Mouse (Mus musculus): Measurements from ENCODE around the gene Aagab. TPM values are rescaled to one million over a fixed set of nuclear protein-coding genes. Genes with fewer than 3 reads are reported as not detected.
A peak's percentile ranks its signal among the peaks of the same experiment; 100 is the strongest.

The Aagab gene
- 30.7 and 44.4 TPM in 2 replicates for total RNA-seq (2017)

- ATAC-seq (replicated peaks; ENCODE audit: low read depth, poor library complexity, severe bottlenecking) = peak; percentile 95
Measured at GRCm38 (mm10) chr9:63602043-63602939, at the start of gene Aagab, which contains the start of gene Iqch. Gene Aagab, plus strand, starts transcription at chr9:63602660. Gene Iqch, minus strand, starts transcription at chr9:63602493.

DNA sequence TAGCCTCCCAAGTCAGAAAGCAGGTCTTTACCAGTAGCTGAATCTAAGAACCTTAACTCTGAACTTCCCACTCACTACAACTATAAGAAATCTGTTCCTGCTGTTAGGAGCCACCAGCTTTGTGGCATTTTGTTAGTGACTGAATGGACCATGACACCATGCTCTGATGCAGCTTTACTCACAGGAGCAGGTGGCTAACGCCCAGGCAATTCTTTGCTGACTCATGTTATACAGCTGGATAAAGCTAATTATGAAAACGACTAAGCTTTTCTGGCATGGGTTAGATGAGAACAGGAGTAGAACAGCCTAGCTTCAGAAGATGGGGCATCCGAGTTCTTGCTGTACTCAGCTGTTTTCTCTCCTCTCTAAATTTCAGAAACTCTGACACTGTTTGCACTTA, 48.8 kb upstream of the Aagab start:
- ATAC-seq (replicated peaks; ENCODE audit: low read depth, poor library complexity, severe bottlenecking) = no peak

DNA sequence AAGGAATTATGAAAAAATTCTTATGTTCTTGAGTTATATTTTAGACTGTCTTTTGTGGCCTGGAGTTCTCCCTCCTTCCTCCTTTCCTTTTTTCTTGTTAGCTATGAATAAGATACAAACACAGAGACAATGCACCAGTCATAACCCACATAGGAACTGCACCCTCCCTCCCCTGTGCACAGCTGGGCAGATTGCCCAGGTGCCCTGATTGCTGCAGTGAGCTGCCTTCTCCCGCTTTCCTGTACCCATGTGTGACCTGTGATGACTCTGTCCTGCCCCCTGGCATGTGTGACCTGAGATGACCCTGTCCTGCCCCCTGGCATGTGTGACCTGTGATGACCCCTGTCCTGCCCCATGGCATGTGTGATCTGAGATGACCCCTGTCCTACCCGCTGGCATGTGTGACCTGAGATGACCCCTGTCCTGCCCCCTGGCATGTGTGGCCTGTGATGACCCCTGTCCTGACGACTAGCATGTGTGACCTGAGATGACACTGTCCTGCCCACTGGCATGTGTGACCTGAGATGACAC, 46.9 kb upstream of the Aagab start:
- ATAC-seq (replicated peaks; ENCODE audit: low read depth, poor library complexity, severe bottlenecking) = peak; percentile 58; the same call in 1 of the 2 replicates

DNA sequence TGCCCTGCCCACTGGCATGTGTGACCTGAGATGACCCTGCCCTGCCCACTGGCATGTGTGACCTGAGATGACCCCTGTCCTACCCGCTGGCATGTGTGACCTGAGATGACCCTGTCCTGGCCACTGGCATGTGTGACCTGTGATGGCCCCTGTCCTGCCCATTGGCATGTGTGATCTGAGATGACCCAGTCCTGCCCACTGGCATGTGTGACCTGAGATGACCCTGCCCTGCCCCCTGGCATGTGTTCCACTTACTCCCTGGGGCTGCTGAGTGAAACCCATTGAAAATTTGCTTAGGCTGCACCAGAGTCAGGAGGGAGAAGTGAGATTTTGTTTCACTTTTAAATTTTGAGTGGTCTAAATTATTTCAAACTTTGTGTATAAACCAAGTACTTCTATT, 46.1 kb upstream of the Aagab start:
- no peak for ATAC-seq (replicated peaks; ENCODE audit: low read depth, poor library complexity, severe bottlenecking)

- no peak for ATAC-seq (replicated peaks; ENCODE audit: low read depth, poor library complexity, severe bottlenecking)
Measured at GRCm38 (mm10) chr9:63556933-63557332, 45.5 kb upstream of the Aagab start.

- ATAC-seq (replicated peaks; ENCODE audit: low read depth, poor library complexity, severe bottlenecking) = peak; percentile 25; the same call in 1 of the 2 replicates
Measured at GRCm38 (mm10) chr9:63561931-63562330, 40.5 kb upstream of the Aagab start.

DNA sequence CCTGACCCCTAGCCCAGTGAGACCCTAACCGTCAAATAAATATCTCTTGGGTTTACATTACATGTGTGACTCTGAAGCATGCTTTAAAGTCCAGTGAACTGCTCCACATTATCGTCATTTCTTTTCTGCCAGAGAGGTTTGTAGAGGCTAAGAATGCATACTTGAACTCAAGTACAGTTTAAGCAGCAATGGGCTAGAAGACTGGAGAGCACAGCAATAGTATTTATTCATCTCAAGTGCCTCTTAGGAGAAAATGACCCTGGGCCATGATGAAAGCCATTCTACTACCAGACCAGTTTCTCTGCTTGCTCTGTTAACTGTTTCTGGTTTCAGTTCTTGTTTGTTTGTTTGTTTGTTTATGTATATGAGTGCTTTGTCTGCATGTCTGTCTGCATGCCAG, 39.0 kb upstream of the Aagab start:
- ATAC-seq (replicated peaks; ENCODE audit: low read depth, poor library complexity, severe bottlenecking) = no peak

GRCm38 (mm10) chr9:63568314-63568713, 34.1 kb upstream of the Aagab start:
- 0 out of 2 replicates have a peak, but pooled peaks have one; percentile 36 for ATAC-seq (replicated peaks; ENCODE audit: low read depth, poor library complexity, severe bottlenecking)

DNA sequence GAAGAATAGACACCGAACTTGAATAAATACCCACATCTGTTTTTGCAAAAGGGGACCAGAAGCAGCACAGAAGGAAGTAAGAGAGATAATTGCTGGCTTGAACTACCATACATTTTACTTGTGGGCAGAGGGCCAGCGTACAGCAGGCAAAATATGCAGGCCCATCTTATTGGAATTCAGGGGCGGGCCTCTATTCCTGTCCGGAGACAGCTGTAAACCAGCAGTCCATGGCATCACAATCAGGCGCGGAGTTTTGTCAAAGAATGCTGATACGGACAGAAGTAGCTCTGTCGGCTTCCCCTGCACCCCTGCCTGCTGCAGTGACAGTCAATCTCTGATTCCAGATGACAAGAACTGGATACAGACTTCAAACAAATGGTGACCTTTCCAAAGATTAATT, 33.7 kb upstream of the Aagab start:
- no peak for ATAC-seq (replicated peaks; ENCODE audit: low read depth, poor library complexity, severe bottlenecking)

GRCm38 (mm10) chr9:63571895-63572294, 30.6 kb upstream of the Aagab start:
- ATAC-seq (replicated peaks; ENCODE audit: low read depth, poor library complexity, severe bottlenecking) = 0 out of 2 replicates have a peak, but pooled peaks have one; percentile 47

DNA sequence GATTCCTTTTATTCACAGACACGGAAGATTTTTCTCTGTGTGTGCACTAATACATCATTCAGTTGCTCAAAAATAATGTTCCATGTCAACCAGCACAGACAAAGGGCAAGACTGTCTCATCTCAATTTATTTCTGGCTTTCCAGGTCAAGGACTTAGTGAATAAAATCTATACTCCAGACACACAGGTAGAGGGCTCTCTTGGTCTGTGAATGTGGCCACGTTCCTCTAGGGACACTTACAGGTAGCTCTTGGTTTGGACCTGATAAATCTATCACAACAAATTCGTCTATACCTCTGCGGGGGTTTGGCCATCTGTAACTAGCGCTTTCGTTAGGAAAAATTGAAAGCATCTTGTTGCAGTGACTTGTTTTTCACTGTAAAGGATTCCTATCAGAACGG, 29.6 kb upstream of the Aagab start:
- ATAC-seq (replicated peaks; ENCODE audit: low read depth, poor library complexity, severe bottlenecking) = no peak

GRCm38 (mm10) chr9:63577469-63577868, 25.0 kb upstream of the Aagab start:
- no peak for ATAC-seq (replicated peaks; ENCODE audit: low read depth, poor library complexity, severe bottlenecking)

- no peak for ATAC-seq (replicated peaks; ENCODE audit: low read depth, poor library complexity, severe bottlenecking)
Measured at GRCm38 (mm10) chr9:63579644-63580043, 22.8 kb upstream of the Aagab start.

DNA sequence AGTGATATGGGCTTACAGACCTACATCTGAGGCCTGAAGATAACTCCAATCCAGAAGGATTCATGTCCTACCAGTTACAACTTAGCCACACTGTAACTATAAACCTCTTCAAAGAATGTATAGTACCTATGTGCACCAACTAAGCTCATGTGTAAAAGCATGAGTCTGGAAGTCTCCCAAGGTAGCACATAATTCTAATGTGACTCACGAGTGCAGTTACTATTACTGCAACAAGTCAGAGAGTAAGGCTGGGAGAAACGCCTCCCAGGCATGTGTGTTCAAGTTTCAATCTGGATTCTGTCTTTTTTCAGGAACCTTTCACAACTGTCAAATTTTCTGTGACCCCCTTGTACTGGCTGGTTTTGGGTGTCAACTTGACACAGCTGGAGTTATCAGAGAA, 22.4 kb upstream of the Aagab start:
- no peak for ATAC-seq (replicated peaks; ENCODE audit: low read depth, poor library complexity, severe bottlenecking)

DNA sequence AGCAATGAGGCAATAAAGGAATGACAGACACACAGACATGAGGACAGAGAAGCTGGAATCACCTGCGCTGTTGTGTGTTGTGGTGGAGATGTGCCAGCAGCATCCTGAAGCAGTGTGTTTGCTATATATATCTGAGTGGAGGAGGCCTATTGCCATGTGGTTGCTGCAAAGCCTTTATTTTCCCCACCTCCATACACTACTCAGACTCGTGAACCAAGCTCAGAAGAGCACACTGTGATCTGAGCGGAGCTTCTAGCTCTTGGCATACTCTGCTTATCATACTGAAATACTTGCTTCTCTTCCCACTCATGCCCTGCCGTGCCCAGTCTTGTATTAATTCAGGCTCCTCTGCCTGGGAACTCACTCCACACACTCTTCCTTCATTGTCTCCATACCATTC, 20.7 kb upstream of the Aagab start:
- no peak for ATAC-seq (replicated peaks; ENCODE audit: low read depth, poor library complexity, severe bottlenecking)

DNA sequence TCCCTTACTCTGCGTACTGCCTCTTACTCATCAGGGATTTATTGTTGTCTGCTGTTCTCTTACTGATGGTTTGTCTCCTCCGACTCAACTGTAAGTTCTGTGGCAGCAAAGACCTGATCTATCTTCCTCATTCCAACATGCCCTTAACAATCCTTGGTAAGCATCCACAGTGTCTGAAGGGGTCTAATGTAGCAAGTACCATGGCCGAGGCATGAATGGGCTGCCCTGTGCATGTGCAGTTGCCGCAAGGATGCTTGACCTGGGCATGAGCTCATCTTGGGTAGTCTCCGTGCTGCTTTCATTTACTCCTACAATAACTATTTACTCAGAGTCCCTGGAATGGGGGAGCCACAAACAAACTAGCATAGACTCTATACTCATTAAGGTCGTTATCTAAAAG, 17.2 kb upstream of the Aagab start:
- no peak for ATAC-seq (replicated peaks; ENCODE audit: low read depth, poor library complexity, severe bottlenecking)

GRCm38 (mm10) chr9:63589209-63589608, 13.3 kb upstream of the Aagab start:
- no peak for ATAC-seq (replicated peaks; ENCODE audit: low read depth, poor library complexity, severe bottlenecking)

DNA sequence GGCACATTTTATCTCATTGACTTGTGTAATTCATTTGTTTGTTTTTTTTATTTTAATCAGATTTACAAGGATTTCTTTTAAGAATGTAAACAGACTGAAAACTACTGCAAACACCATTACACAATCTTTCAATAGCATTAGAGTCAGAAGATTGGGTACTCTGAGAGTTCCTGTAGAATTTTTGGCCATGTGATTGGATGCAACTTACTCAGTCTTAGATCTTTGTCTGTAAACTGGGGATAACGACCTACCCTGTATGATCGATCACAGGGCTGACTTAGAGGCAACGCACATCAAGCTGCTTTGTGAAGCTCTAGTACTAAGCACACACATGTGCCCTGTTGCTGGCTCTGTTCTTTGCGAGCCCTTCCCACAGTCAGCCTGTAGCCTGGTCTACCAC, 11.9 kb upstream of the Aagab start:
- no peak for ATAC-seq (replicated peaks; ENCODE audit: low read depth, poor library complexity, severe bottlenecking)

DNA sequence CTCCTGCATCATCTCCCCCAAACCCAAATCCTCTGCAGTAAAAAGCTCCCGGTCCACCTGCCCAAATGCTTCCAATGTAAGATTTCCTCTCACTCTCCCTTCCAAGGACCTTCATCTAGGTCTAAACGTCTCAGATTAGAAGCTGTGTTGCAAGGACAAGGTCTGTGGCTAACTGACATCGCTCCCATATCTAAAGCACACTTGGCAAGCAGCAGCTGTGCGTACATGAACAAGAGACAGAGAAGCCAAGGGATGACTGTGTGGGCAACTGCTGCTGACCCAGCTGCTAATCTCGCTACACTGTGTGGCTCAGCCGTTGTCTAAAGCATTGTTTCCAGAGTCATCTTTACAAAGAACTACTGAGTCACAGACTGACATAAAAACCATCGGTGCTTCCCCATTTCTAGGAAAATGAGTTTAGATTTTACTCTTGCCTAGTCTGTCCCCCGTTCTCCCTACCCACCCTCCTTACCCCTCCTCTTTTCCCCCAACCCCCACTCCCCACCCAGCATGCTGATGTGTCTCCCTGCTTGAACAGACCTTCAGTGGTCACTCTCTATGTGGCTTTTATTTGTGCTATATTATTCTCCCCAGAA, 10.7 kb upstream of the Aagab start:
- ATAC-seq (replicated peaks; ENCODE audit: low read depth, poor library complexity, severe bottlenecking) = peak; percentile 79

DNA sequence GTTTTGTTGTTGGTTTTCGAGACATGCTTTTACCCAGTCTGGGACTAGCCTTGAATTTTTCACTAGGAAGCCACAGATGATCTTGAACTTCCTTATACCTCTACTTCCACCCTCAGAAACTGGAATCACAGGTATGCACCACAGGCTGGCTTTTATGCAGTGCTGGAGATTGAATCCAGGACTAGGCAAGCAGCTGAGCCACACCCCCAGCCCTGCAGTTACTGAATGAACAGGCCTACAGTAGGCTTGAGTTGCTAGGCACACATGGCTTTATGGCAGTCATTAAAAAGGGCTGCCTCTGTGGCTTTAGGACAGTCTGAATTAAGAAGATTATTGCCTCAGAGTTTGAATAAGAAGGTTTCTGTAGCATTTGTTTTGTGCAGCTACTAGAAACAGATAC, 7.4 kb upstream of the Aagab start:
- ATAC-seq (replicated peaks; ENCODE audit: low read depth, poor library complexity, severe bottlenecking) = no peak

GRCm38 (mm10) chr9:63595652-63596051, 6.8 kb upstream of the Aagab start:
- ATAC-seq (replicated peaks; ENCODE audit: low read depth, poor library complexity, severe bottlenecking) = no peak
